Mouse (Mus musculus) central nervous system, embryonic 11.5 days (tissue): ENCODE data around the gene Cenpx. TPM values are rescaled to one million over a fixed set of nuclear protein-coding genes. Genes with fewer than 3 reads are reported as not detected.

Experiments used
- polyA plus RNA-seq: library from polyadenylated mRNA; depleted of rRNA; stranded (reverse); fragments of >200 nt; gene quantifications from 2 replicates; pipeline ENCODE4 v1.2.3, GENCODE M21; 2012; rRNA removed

Cenpx gene
- polyA plus RNA-seq: 49.4 and 73.3 TPM in 2 replicates

GRCm38 (mm10) chr11:120713580-120714518 lies at the start of gene Cenpx, which contains the start of gene Lrrc45:
TSS of gene Cenpx (minus strand) at chr11:120713738.
TSS of gene Lrrc45 (plus strand) at chr11:120713925.

DNA sequence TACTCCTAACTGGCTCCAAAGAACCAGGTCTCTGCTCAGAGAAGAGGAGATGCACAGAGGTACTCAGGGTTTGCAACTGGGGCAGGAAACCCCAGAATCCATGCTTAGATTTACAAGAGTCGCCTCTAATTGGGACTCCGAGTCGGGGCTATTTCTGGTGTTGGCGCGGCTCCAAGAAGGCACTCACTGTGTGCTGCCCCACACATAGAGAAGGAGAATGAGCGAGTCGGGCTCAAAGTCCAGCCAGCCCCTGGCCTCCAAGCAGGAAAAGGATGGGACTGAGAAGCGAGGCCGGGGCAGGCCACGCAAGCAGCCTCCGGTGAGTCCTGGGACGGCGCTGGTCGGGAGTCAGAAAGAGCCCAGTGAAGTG lies 49.1 kb upstream of the Cenpx start, which contains the start of gene Hmga1b:
Gene Hmga1b (plus strand): TSS at position 123 of the 370 bp plus-strand sequence.

DNA sequence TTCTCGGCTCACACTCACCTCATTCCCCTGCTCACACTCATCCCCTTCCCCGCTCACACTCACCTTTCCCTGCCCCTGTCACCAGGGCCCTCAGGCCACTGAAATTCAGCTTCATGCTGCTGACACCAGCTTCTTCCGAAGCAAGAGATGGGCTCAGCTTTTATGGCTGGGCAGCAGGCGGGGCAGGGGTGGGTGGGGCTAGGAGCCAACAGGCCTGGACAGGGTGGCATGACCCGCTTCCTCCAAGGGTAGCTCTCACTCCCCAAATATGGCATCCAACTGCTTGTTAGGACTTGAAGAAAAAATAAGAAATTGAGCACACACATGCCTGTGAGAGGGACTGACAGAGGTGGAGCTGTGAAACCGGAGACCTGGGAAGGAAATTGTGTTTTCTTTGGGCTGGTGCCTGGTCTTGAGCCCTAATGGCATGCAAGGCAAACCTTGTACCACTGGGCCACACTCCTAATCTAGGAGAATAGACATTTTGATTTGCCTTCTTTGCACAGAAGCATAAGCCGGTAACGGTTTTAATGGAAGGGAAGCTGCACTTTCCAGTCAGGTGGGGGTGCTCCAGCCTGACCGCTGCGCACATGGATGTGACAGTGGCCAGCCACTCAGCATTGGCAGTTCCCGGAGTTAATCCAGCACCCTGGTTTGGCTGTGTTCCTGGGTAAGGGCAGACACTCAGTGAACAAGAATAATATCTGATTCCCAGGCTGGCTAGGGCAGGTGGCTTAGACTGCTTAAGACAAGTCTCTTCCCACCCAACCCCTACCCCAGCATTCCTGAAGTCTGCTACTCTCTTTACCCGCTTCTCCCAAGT lies 18.5 kb upstream of the Cenpx start, which contains the start of gene Cbr2:
Gene Cbr2 (minus strand): TSS at position 257 of the 823 bp plus-strand sequence.

GRCm38 (mm10) chr11:120727169-120727527 lies 13.6 kb upstream of the Cenpx start, which contains the start of gene Dcxr:
TSS of gene Dcxr (minus strand) at chr11:120727281.

DNA sequence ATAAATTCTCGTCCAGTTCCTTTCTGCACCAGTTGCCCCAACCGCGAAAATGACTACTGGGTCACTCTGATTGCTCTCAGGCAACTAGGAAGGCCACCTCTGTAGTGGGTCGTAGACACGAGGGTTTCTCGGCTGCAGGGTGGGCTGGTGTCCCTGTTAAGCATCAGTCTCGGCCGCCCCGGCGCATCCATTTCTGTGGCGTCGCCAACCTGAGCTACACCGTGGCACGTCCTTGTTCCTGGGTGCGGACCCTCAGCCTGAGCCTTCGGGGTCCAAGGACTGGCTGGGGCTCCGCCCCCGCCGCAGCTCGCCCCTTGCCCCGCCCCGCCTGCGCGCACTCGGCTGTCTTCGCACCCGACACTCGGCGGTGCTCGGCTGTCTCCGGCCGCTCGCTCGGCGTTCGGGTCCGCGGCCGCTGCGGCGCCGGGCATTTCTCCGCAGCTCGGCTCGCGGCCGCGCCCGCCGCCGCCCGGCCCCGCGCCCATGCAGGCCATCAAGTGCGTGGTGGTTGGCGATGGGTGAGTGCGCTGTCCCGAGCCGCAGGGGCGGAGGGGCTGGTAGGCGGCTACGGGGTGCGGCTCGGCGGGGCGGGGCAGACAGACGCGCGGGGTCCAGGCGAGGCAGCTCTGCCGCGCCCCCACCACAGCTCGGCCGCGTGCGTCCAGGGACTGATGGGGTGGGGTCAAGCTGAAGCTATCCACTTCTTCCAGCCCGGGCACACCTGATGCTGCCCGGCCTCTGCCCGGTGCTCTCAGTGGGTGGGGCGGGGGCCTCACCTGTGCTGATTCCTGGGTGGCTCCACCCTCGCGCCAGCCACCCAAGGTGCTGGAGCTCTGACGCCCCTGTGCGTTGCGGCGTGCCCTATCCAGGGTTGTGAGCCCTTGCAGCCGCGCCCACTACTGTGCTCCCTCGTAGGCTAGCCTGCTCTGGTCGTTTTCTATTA lies 7.9 kb upstream of the Cenpx start, which contains the start of gene Rac3:
Gene Rac3 (plus strand): TSS at position 347 of the 943 bp plus-strand sequence.

GRCm38 (mm10) chr11:120672687-120673593 lies 40.6 kb downstream of the Cenpx start, which contains the start of gene Aspscr1:
TSS of gene Aspscr1 (plus strand) at chr11:120672973.

GRCm38 (mm10) chr11:120661076-120661460 lies 52.5 kb downstream of the Cenpx start, which contains the start of gene Notum:
TSS of gene Notum (minus strand) at chr11:120661175.

Other genes starting within 250 kb of the Cenpx start
- 30.2 and 41.6 TPM in 2 replicates for gene Arl16, start 246.1 kb downstream of the Cenpx start, polyA plus RNA-seq
- gene Mrpl12, start 229.1 kb downstream of the Cenpx start, polyA plus RNA-seq: 106 and 125 TPM in 2 replicates
- gene Slc25a10, start 221.9 kb downstream of the Cenpx start, polyA plus RNA-seq: 39.4 and 50.5 TPM in 2 replicates
- gene Gcgr, start 183.0 kb downstream of the Cenpx start, polyA plus RNA-seq: 1.2 and 1.7 TPM in 2 replicates
- 164 and 177 TPM in 2 replicates for gene Mcrip1, start 164.0 kb downstream of the Cenpx start, polyA plus RNA-seq
- gene Ppp1r27, start 162.6 kb downstream of the Cenpx start, polyA plus RNA-seq: not detected in 2 replicates
- 365 and 391 TPM in 2 replicates for gene P4hb, start 140.5 kb downstream of the Cenpx start, polyA plus RNA-seq
- 303 and 501 TPM in 2 replicates for gene Arhgdia, start 132.1 kb downstream of the Cenpx start, polyA plus RNA-seq
- 300 and 546 TPM in 2 replicates for gene Alyref, start 115.4 kb downstream of the Cenpx start, polyA plus RNA-seq
- 138 and 143 TPM in 2 replicates for gene Anapc11, start 115.3 kb downstream of the Cenpx start, polyA plus RNA-seq
- 1.4 TPM in 2 replicates for gene Npb, start 105.3 kb downstream of the Cenpx start, polyA plus RNA-seq
- gene Pcyt2, start 95.8 kb downstream of the Cenpx start, polyA plus RNA-seq: 132 and 188 TPM in 2 replicates
- gene Sirt7, start 88.5 kb downstream of the Cenpx start, polyA plus RNA-seq: 44.4 and 107 TPM in 2 replicates
- 42.7 and 60.6 TPM in 2 replicates for gene Mafg, start 80.1 kb downstream of the Cenpx start, polyA plus RNA-seq
- gene Pycr1, start 70.0 kb downstream of the Cenpx start, polyA plus RNA-seq: 13.8 and 25.2 TPM in 2 replicates
- gene Myadml2, start 65.6 kb downstream of the Cenpx start, polyA plus RNA-seq: 0.08 and 0.26 TPM in 2 replicates
- 2.2 and 5.1 TPM in 2 replicates for gene Notum, start 52.6 kb downstream of the Cenpx start, polyA plus RNA-seq
- gene Aspscr1, start 40.8 kb downstream of the Cenpx start, polyA plus RNA-seq: 69.8 and 105 TPM in 2 replicates
- 68.5 and 84.3 TPM in 2 replicates for gene Lrrc45, start 187 bp upstream of the Cenpx start, polyA plus RNA-seq
- gene Rac3, start 7.7 kb upstream of the Cenpx start, polyA plus RNA-seq: 63.0 and 69.7 TPM in 2 replicates
- gene Dcxr, start 13.5 kb upstream of the Cenpx start, polyA plus RNA-seq: 11.3 and 14.7 TPM in 2 replicates
- 0.55 and 2.0 TPM in 2 replicates for gene Cbr2, start 18.4 kb upstream of the Cenpx start, polyA plus RNA-seq
- 3.8 and 8.8 TPM in 2 replicates for gene Hmga1b, start 49.1 kb upstream of the Cenpx start, polyA plus RNA-seq
- gene Rfng, start 70.5 kb upstream of the Cenpx start, polyA plus RNA-seq: 41.7 and 45.5 TPM in 2 replicates
- gene Gps1, start 70.5 kb upstream of the Cenpx start, polyA plus RNA-seq: 169 and 233 TPM in 2 replicates
- gene Dus1l, start 82.7 kb upstream of the Cenpx start, polyA plus RNA-seq: 52.1 and 79.3 TPM in 2 replicates
- 227 and 256 TPM in 2 replicates for gene Fasn, start 110.8 kb upstream of the Cenpx start, polyA plus RNA-seq
- 6.2 and 6.9 TPM in 2 replicates for gene Ccdc57, start 219.1 kb upstream of the Cenpx start, polyA plus RNA-seq
- 41.4 and 41.9 TPM in 2 replicates for gene Slc16a3, start 234.7 kb upstream of the Cenpx start, polyA plus RNA-seq